Mouse (Mus musculus) urinary bladder, postnatal 0 days (tissue): ENCODE results near the gene 4430402I18Rik. TPM values are rescaled to one million over a fixed set of nuclear protein-coding genes. Genes with fewer than 3 reads are reported as not detected.

ENCODE experiments used
- polyA plus RNA-seq: library from polyadenylated mRNA; unstranded; fragments of >200 nt; fragmentation: Nextera tagmentation; extraction: Ambion mirVana; gene quantifications from 2 replicates; pipeline ENCODE4 v1.2.1, GENCODE M21; 2015

4430402I18Rik gene
- polyA plus RNA-seq: 0.85 and 1.1 TPM in 2 replicates

DNA sequence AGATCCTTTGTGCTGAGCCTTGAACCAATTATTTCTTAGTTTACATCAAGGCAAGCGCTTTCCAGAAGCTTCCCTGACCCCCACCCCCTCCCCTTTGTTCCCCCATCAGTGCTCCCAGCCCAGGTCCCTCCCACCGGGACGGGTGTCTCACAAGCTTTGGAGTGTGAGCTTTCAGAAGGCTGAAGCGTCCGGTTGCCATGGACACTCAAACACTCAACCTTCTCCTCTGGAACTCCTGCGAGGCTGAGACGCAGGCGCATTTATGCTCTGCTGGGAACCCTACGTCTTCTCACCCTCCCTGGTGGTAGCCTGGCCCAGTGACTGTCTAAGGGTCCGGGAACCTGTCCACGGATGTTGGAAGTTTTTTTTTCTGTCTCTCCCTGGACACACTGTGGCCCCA lies at the start of gene 4430402I18Rik:
Gene 4430402I18Rik, minus strand, starts transcription at position 149 of the 400 bp plus-strand sequence.

DNA sequence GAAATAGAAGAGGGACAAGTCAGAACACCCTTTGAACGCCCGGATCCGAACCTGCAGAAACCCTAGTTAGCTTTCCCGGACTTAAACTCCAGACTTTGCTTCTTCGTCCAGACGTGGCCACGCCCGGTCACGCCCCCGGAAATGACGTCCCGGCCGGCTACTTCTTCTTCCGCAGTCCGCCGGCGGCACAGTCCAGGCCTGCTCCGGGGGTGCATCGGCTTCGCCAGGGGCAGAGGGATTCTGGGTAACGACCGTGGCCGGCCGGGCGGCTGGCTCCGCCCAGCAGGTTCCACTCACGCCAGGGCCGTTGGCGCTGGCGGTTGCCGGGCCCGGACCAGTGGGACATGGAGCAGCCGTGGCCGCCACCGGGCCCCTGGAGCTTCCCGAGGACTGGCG lies 22.6 kb upstream of the 4430402I18Rik start, which contains the start of gene Cdc37l1:
Gene Cdc37l1, plus strand, starts transcription at position 159 of the 396 bp plus-strand sequence.

DNA sequence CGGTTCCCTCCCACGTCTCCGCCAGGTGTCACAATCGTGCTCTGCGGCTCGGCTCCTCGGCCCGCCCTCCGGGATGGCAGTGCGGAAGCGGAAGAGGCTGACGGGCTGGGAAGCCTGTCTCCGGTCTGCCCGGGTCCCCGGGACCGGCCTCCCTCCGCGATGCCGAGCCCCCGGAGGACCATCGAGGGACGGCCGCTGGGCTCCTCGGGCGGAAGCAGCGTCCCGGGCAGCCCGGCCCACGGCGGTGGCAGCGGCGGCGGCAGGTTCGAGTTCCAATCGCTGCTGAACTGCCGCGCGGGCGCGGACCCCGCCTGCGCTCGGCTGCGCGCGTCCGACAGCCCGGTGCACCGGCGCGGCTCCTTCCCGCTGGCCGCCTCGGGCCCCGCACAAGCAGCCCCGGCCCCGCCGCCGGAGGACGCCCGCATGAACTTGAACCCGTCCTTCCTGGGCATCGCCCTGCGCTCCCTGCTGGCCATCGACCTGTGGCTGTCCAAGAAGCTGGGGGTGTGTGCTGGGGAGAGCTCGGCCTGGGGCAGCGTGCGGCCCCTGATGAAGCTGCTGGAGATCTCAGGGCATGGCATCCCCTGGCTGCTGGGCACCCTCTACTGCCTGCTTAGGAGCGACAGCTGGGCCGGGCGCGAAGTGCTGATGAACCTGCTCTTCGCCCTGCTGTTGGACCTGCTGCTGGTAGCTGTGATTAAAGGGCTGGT lies 3.6 kb downstream of the 4430402I18Rik start, which contains the start of gene Plpp6:
Gene Plpp6, plus strand, starts transcription at position 112 of the 710 bp plus-strand sequence.

Other genes with a start within 250 kb of the 4430402I18Rik start
- 9.2 and 16.2 TPM in 2 replicates for gene Slc1a1, start 132.8 kb downstream of the 4430402I18Rik start, polyA plus RNA-seq
- 7.1 and 7.8 TPM in 2 replicates for gene Plpp6, start 3.8 kb downstream of the 4430402I18Rik start, polyA plus RNA-seq
- 27.6 and 31.8 TPM in 2 replicates for gene Cdc37l1, start 22.6 kb upstream of the 4430402I18Rik start, polyA plus RNA-seq
- gene Ak3, start 80.2 kb upstream of the 4430402I18Rik start, polyA plus RNA-seq: 114 and 127 TPM in 2 replicates
- 29.6 and 34.7 TPM in 2 replicates for gene Rcl1, start 133.6 kb upstream of the 4430402I18Rik start, polyA plus RNA-seq